Mouse (Mus musculus) midbrain, embryonic 14.5 days (tissue): ENCODE data around the gene Rbl1. TPM values are rescaled to one million over a fixed set of nuclear protein-coding genes. Genes with fewer than 3 reads are reported as not detected.
"Not testable (repeated sequence)": the region's sequence is repeated elsewhere in the genome, so short reads cannot be mapped to it uniquely, and the experiment has no call there.

Source experiments
- ATAC-seq: fragments of 200-750 bp; cut with Nextera tagmentation; 2 replicates; pipeline ENCODE4 v1.8.0; 2017; ENCODE audit warnings: moderate number of reproducible peaks, moderate library complexity; ENCODE audit not compliant: low FRiP score, low TSS enrichment
- DNase-seq: peaks from one replicate; pipeline ENCODE4 v3.0.0-alpha.2; 2015
- H3K27ac ChIP-seq: fragments of 300-500 bp; sonication (generic); replicated peaks from 2 replicates; pipeline ENCODE4 v1.5.1; 2014; ENCODE audit warnings: mild to moderate bottlenecking, low read depth, low read length, moderate library complexity
- H3K27me3 ChIP-seq: fragments of 300-500 bp; sonication (generic); 2 replicates; pipeline ENCODE4 v1.6.1; 2014; ENCODE audit warnings: low read length, control low read depth, mixed read lengths; ENCODE audit not compliant: control insufficient read depth, insufficient read depth
- H3K36me3 ChIP-seq: fragments of 300-500 bp; sonication (generic); 2 replicates; pipeline ENCODE4 v1.6.1; 2014; ENCODE audit warnings: low read length, control low read depth; ENCODE audit not compliant: control insufficient read depth, insufficient read depth
- H3K4me1 ChIP-seq: fragments of 300-500 bp; sonication (generic); 2 replicates; pipeline ENCODE4 v1.6.1; 2014; ENCODE audit warnings: mild to moderate bottlenecking, antibody characterized with exemption, low read length, control low read depth; ENCODE audit not compliant: control insufficient read depth, insufficient read depth
- H3K4me2 ChIP-seq: fragments of 300-500 bp; sonication (generic); 2 replicates; pipeline ENCODE4 v1.6.1; 2014; ENCODE audit warnings: mild to moderate bottlenecking, low read length, moderate library complexity
- H3K4me3 ChIP-seq: fragments of 300-500 bp; sonication (generic); replicated peaks from 2 replicates; pipeline ENCODE4 v1.5.1; 2014; ENCODE audit warnings: low read depth, low read length
- H3K9ac ChIP-seq: fragments of 300-500 bp; sonication (generic); replicated peaks from 2 replicates; pipeline ENCODE4 v1.6.1; 2014; ENCODE audit warnings: mild to moderate bottlenecking, low read length, moderate library complexity
- H3K9me3 ChIP-seq: fragments of 300-500 bp; sonication (generic); 2 replicates; pipeline ENCODE4 v1.6.1; 2016; ENCODE audit warnings: low read length, control low read depth, mixed read lengths; ENCODE audit not compliant: control insufficient read depth
- WGBS: fragments of 180-500 bp; shearing (Covaris S2); extraction: QIAGEN DNeasy Blood & Tissue Kit; methylation state at CpG from one replicate; pipeline ENCODE4 v1.1.7; 2014; 5-methylcytosine and 5-hydroxymethylcytosine counted together
- polyA plus RNA-seq: library from polyadenylated mRNA; unstranded; fragments of >200 nt; fragmentation: Nextera tagmentation; extraction: Ambion mirVana; gene quantifications from 2 replicates; pipeline ENCODE4 v1.2.1, GENCODE M21; 2014

The Rbl1 gene
- polyA plus RNA-seq, 1 experiment from 2014 or later, result 10.8 TPM

GRCm38 (mm10) chr2:157166371-157167080 lies 37.8 kb downstream of the Rbl1 start:
- DNase-seq (no peak), ATAC-seq (no peak)
- WGBS, result 95% methylated on average over 12 of the region's 12 CpGs

GRCm38 (mm10) chr2:157165312-157166224 lies 38.8 kb downstream of the Rbl1 start:
- not testable (repeated sequence) for H3K9ac ChIP-seq, H3K27ac ChIP-seq, H3K4me2 ChIP-seq, ATAC-seq, H3K4me3 ChIP-seq, H3K27me3 ChIP-seq, DNase-seq, H3K9me3 ChIP-seq, H3K4me1 ChIP-seq
- peaks cover 48% of the 10 kb centered on the region for H3K36me3 ChIP-seq

More at GRCm38 (mm10) chr2:157166371-157167080, 37.8 kb downstream of the Rbl1 start:
- Histone ChIP-seq H3K27me3 (no peaks in the 10 kb centered on the region), H3K36me3 (peaks cover 41% of the 10 kb centered on the region), H3K4me1 (peaks cover 5% of the 10 kb centered on the region; the same call in 1 of the 2 replicates), H3K27ac (no peak overlapping the region), H3K4me3 (no peak overlapping the region), H3K9ac (no peak overlapping the region), H3K4me2 (no peak overlapping the region), H3K9me3 (no peaks in the 10 kb centered on the region)

GRCm38 (mm10) chr2:157164101-157164500 lies 40.2 kb downstream of the Rbl1 start:
- DNase-seq (no peak), ATAC-seq (no peak)
- Histone ChIP-seq H3K9me3 (no peaks in the 10 kb centered on the region), H3K4me2 (no peak overlapping the region), H3K9ac (no peak overlapping the region), H3K4me3 (no peak overlapping the region), H3K27ac (no peak overlapping the region), H3K4me1 (no peaks in the 10 kb centered on the region), H3K27me3 (no peaks in the 10 kb centered on the region), H3K36me3 (peaks cover 54% of the 10 kb centered on the region)
- WGBS, result 96% methylated on average over 2 of the region's 2 CpGs

- DNase-seq, result no peak
- Histone ChIP-seq H3K9me3 (no peaks in the 10 kb centered on the region), H3K27me3 (no peaks in the 10 kb centered on the region), H3K36me3 (peaks cover 65% of the 10 kb centered on the region), H3K4me2 (no peak overlapping the region), H3K9ac (no peak overlapping the region), H3K4me3 (no peak overlapping the region), H3K27ac (no peak overlapping the region), H3K4me1 (no peaks in the 10 kb centered on the region)
- 81% methylated on average over 1 of the region's 1 CpGs for WGBS
- no peak for ATAC-seq
Measured at GRCm38 (mm10) chr2:157156079-157156478, 48.3 kb downstream of the Rbl1 start.

- Histone ChIP-seq H3K9ac (no peak overlapping the region), H3K4me3 (no peak overlapping the region), H3K36me3 (peaks cover 68% of the 10 kb centered on the region), H3K27ac (no peak overlapping the region), H3K9me3 (no peaks in the 10 kb centered on the region), H3K4me1 (no peaks in the 10 kb centered on the region), H3K4me2 (no peak overlapping the region), H3K27me3 (no peaks in the 10 kb centered on the region)
- WGBS, result 88% methylated on average over 2 of the region's 2 CpGs
- DNase-seq (no peak), ATAC-seq (no peak)
Measured at GRCm38 (mm10) chr2:157153235-157153634, 51.1 kb downstream of the Rbl1 start.

- no peak overlapping the region for H3K4me2 ChIP-seq
- H3K4me3 ChIP-seq, result no peak overlapping the region
- WGBS, result 91% methylated on average over 5 of the region's 5 CpGs
- H3K4me1 ChIP-seq, result no peaks in the 10 kb centered on the region
- H3K27me3 ChIP-seq, result no peaks in the 10 kb centered on the region
- H3K27ac ChIP-seq, result no peak overlapping the region
- no peak overlapping the region for H3K9ac ChIP-seq
- H3K9me3 ChIP-seq, result no peaks in the 10 kb centered on the region
- H3K36me3 ChIP-seq, result peaks cover 67% of the 10 kb centered on the region
- ATAC-seq (no peak), DNase-seq (no peak)
Measured at GRCm38 (mm10) chr2:157148417-157148816, 55.9 kb downstream of the Rbl1 start.

- no peaks in the 10 kb centered on the region for H3K9me3 ChIP-seq
- no peak overlapping the region for H3K4me2 ChIP-seq
- H3K4me1 ChIP-seq, result no peaks in the 10 kb centered on the region
- ATAC-seq (no peak), DNase-seq (no peak)
- no peak overlapping the region for H3K27ac ChIP-seq
- 95% methylated on average over 9 of the region's 9 CpGs for WGBS
- no peaks in the 10 kb centered on the region for H3K27me3 ChIP-seq
- no peak overlapping the region for H3K4me3 ChIP-seq
- H3K9ac ChIP-seq, result no peak overlapping the region
- peaks cover 59% of the 10 kb centered on the region for H3K36me3 ChIP-seq
Measured at GRCm38 (mm10) chr2:157147397-157148020, 56.8 kb downstream of the Rbl1 start.

- H3K4me2 ChIP-seq, result no peak overlapping the region
- H3K27me3 ChIP-seq, result no peaks in the 10 kb centered on the region
- no peaks in the 10 kb centered on the region; the same call in 1 of the 2 replicates for H3K9me3 ChIP-seq
- ATAC-seq (no peak), DNase-seq (no peak)
- H3K36me3 ChIP-seq, result peaks cover 36% of the 10 kb centered on the region
- no peak overlapping the region for H3K27ac ChIP-seq
- H3K4me3 ChIP-seq, result no peak overlapping the region
- no peak overlapping the region for H3K9ac ChIP-seq
- 84% methylated on average over 1 of the region's 1 CpGs for WGBS
- no peaks in the 10 kb centered on the region for H3K4me1 ChIP-seq
Measured at GRCm38 (mm10) chr2:157145173-157145572, 59.2 kb downstream of the Rbl1 start.
